Mouse (Mus musculus) lung, embryonic 16.5 days (tissue): ENCODE results near the gene Olfr1037. TPM values are rescaled to one million over a fixed set of nuclear protein-coding genes. Genes with fewer than 3 reads are reported as not detected.
"Not testable (repeated sequence)": the region's sequence is repeated elsewhere in the genome, so short reads cannot be mapped to it uniquely, and the experiment has no call there.

ENCODE experiments used
- ATAC-seq: fragments of 200-750 bp; cut with Nextera tagmentation; 2 replicates; pipeline ENCODE4 v1.8.0; 2017; ENCODE audit warnings: low read depth, mild to moderate bottlenecking, moderate library complexity
- H3K27ac ChIP-seq: fragments of 300-500 bp; sonication (generic); 2 replicates; pipeline ENCODE4 v1.5.1; 2014; ENCODE audit warnings: mild to moderate bottlenecking, control low read depth, low read length
- H3K27me3 ChIP-seq: fragments of 300-500 bp; sonication (generic); 2 replicates; pipeline ENCODE4 v1.6.1; 2014; ENCODE audit warnings: low read depth, low read length, mixed read lengths; ENCODE audit not compliant: control insufficient read depth, insufficient read depth
- H3K36me3 ChIP-seq: fragments of 300-500 bp; sonication (generic); 2 replicates; pipeline ENCODE4 v1.6.1; 2014; ENCODE audit warnings: low read length; ENCODE audit not compliant: control insufficient read depth, insufficient read depth
- H3K4me1 ChIP-seq: fragments of 300-500 bp; sonication (generic); replicated peaks from 2 replicates; pipeline ENCODE4 v1.6.1; 2014; ENCODE audit warnings: low read length, mixed read lengths; ENCODE audit not compliant: control insufficient read depth, insufficient read depth
- H3K4me2 ChIP-seq: fragments of 300-500 bp; sonication (generic); 2 replicates; pipeline ENCODE4 v1.6.1; 2014; ENCODE audit warnings: low read depth, low read length, control low read depth
- H3K4me3 ChIP-seq: fragments of 300-500 bp; sonication (generic); 2 replicates; pipeline ENCODE4 v1.5.1; 2014; ENCODE audit warnings: mild to moderate bottlenecking, low read length, control low read depth
- H3K9ac ChIP-seq: fragments of 300-500 bp; sonication (generic); 2 replicates; pipeline ENCODE4 v1.6.1; 2014; ENCODE audit warnings: low read length, control low read depth
- H3K9me3 ChIP-seq: fragments of 300-500 bp; sonication (generic); 2 replicates; pipeline ENCODE4 v1.6.1; 2016; ENCODE audit warnings: low read length; ENCODE audit not compliant: control insufficient read depth
- WGBS: fragments of 180-500 bp; shearing (Covaris S2); extraction: QIAGEN DNeasy Blood & Tissue Kit; methylation state at CpG from one replicate; pipeline ENCODE4 v1.1.7; 2014; 5-methylcytosine and 5-hydroxymethylcytosine counted together
- polyA plus RNA-seq: library from polyadenylated mRNA; unstranded; fragments of >200 nt; fragmentation: Nextera tagmentation; extraction: Ambion mirVana; gene quantifications from 2 replicates; pipeline ENCODE4 v1.2.1, GENCODE M21; 2015

The Olfr1037 gene
- polyA plus RNA-seq: not detected in 2 replicates

- Histone ChIP-seq H3K27ac (no peak within 1 kb of the TSS), H3K4me1 (no peaks in the 10 kb centered on the region), H3K4me3 (no peak within 1 kb of the TSS), H3K36me3 (no peaks in the 10 kb centered on the region), H3K9ac (no peak within 1 kb of the TSS), H3K4me2 (no peak within 1 kb of the TSS), H3K27me3 (no peaks in the 10 kb centered on the region), H3K9me3 (no peaks in the 10 kb centered on the region)
- 90% methylated on average over 2 of the region's 2 CpGs for WGBS
- no peak for ATAC-seq
These were observed at the start of gene Olfr1037 for GRCm38 (mm10) chr2:86087285-86087684. TSS of gene Olfr1037 (minus strand) at chr2:86087385.

DNA sequence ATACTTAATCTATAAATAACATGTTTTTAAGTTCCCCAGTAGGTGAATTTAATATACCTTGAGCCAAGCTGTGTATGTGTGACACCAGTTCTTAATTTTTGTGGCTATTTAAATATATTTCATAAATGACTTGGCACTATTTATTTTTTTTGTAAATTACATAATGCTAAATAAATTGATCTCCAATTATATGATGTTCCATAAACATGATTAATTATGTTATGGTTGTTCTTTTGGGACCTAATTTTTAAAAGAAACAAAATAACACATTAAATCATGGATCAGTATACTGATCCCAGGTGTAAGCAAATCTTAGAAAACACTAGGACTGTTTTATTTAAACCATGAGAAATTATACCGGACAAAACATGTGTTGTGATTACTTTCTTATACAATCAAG, 48.6 kb upstream of the Olfr1037 start, which contains the start of gene Olfr1039:
TSS of gene Olfr1039 (minus strand) at position 101 of the 400 bp plus-strand sequence.
- no peaks in the 10 kb centered on the region for H3K27me3 ChIP-seq
- no peaks in the 10 kb centered on the region for H3K9me3 ChIP-seq
- H3K4me1 ChIP-seq: no peaks in the 10 kb centered on the region
- WGBS: 88% methylated on average over 1 of the region's 1 CpGs
- no peak within 1 kb of the TSS for H3K4me2 ChIP-seq
- ATAC-seq: no peak
- no peak within 1 kb of the TSS for H3K27ac ChIP-seq
- no peak within 1 kb of the TSS for H3K4me3 ChIP-seq
- H3K9ac ChIP-seq: no peak within 1 kb of the TSS
- H3K36me3 ChIP-seq: no peaks in the 10 kb centered on the region

GRCm38 (mm10) chr2:86080478-86080877, 6.7 kb downstream of the Olfr1037 start:
- H3K4me1 ChIP-seq, H3K4me3 ChIP-seq, H3K36me3 ChIP-seq, ATAC-seq, H3K27me3 ChIP-seq, H3K27ac ChIP-seq, H3K4me2 ChIP-seq, H3K9me3 ChIP-seq, H3K9ac ChIP-seq: not testable (repeated sequence)
- WGBS: 88% methylated on average over 1 of the region's 1 CpGs

GRCm38 (mm10) chr2:86073692-86074091, 13.5 kb downstream of the Olfr1037 start, which contains the start of gene Olfr1036:
TSS of gene Olfr1036 (plus strand) at chr2:86073992.
- not testable (repeated sequence) for H3K36me3 ChIP-seq, H3K4me3 ChIP-seq

DNA sequence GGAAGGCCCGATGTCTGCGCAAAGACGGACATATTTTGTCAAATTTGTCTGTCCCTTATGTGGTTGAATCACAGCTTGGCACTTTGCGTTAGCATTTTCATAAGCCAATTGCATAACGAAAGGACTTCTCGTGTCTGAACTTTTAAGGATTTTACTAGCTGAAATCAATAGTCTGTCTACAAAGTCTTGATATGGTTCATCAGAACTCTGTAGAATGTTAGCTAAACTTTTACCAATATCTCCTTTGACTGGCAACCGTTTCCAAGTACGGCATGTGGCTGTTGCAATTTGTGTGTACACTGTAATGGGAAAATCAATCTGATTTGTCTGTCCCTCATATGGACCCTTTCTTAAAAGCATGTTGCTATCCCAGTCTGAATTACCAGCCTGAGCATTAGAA, 17.0 kb downstream of the Olfr1037 start:
- Histone ChIP-seq H3K4me1 (no peaks in the 10 kb centered on the region), H3K27ac (no peak overlapping the region), H3K36me3 (no peaks in the 10 kb centered on the region), H3K27me3 (no peaks in the 10 kb centered on the region), H3K9me3 (no peaks in the 10 kb centered on the region; the same call in 1 of the 2 replicates), H3K4me2 (no peak overlapping the region), H3K9ac (no peak overlapping the region), H3K4me3 (no peak overlapping the region)
- WGBS: 91% methylated on average over 8 of the region's 8 CpGs
- ATAC-seq: no peak

More at GRCm38 (mm10) chr2:86073692-86074091, 13.5 kb downstream of the Olfr1037 start, which contains the start of gene Olfr1036:
- H3K4me1 ChIP-seq, H3K9ac ChIP-seq, ATAC-seq, H3K27me3 ChIP-seq, H3K9me3 ChIP-seq, H3K27ac ChIP-seq, H3K4me2 ChIP-seq: not testable (repeated sequence)

DNA sequence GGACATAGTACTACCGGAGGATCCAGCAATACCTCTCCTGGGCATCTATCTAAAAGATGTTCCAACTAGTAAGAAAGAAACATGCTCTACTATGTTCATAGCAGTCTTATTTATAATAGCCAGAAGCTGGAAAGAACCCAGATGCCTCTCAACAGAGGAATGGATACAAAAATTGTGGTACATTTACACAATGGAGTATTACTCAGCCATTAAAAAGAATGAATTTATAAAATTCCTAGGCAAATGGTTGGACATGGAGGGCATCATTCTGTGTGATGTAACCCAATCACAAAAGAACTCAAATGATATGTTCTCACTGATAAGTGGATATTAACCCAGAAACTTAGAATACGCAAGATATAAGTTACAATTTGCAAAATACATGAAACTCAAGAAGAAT, 23.4 kb downstream of the Olfr1037 start:
- ATAC-seq, H3K36me3 ChIP-seq, H3K4me3 ChIP-seq, H3K4me1 ChIP-seq, H3K4me2 ChIP-seq, H3K27ac ChIP-seq, H3K9ac ChIP-seq, H3K27me3 ChIP-seq, H3K9me3 ChIP-seq: not testable (repeated sequence)
- WGBS: 91% methylated on average over 2 of the region's 2 CpGs

DNA sequence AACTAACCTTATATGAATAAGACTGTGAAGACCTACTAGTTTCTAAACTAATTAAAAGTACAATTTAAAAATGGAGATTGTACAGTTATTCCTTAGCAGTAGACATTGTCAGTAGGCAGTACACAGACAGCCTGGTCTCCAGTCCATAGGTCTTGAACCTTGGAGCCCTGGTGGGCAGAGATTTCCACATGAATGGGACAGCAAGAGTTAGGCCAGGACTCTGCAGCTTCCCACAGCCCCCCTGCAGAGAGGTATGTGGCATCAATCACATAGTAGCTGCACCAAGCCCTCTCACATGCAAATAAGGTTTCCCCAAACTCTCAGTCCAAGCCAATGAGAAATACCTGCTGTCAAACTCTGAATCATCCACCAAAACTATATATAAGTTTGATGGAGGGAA, 36.4 kb downstream of the Olfr1037 start:
- not testable (repeated sequence) for ATAC-seq, H3K27ac ChIP-seq, H3K4me2 ChIP-seq, H3K4me1 ChIP-seq, H3K27me3 ChIP-seq, H3K4me3 ChIP-seq, H3K9me3 ChIP-seq, H3K9ac ChIP-seq, H3K36me3 ChIP-seq

DNA sequence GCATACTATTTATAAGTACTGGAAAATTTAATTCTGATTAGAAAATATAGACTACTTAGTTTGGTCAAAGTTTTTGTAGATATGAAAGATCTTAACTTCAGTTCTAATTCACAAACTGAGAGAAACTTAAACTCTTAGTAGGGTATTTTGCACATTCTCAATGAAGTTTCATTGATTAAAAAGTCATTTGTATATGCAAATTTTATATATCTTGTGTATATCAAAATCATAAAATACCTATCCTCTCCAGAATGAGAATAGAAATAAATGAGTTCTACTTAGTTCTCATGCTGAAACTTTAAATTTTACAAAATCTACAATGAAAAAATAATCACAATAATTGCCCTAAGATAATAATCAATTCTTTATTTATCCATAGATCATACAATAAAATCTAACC, 41.6 kb downstream of the Olfr1037 start, which contains the start of gene Olfr1034:
TSS of gene Olfr1034 (plus strand) at position 301 of the 400 bp plus-strand sequence.
- no peak for ATAC-seq
- H3K36me3 ChIP-seq: no peaks in the 10 kb centered on the region
- no peak within 1 kb of the TSS for H3K4me2 ChIP-seq
- H3K9me3 ChIP-seq: no peaks in the 10 kb centered on the region
- H3K9ac ChIP-seq: no peak within 1 kb of the TSS
- H3K27me3 ChIP-seq: no peaks in the 10 kb centered on the region
- no peak within 1 kb of the TSS for H3K4me3 ChIP-seq
- H3K27ac ChIP-seq: no peak within 1 kb of the TSS
- no peaks in the 10 kb centered on the region for H3K4me1 ChIP-seq
